Mouse (Mus musculus): ENCODE data around the gene Lrrfip1.
A peak's percentile ranks its signal among the peaks of the same experiment; 100 is the strongest.

The Lrrfip1 gene

GRCm38 (mm10) chr1:90998891-90999611 is 514 bp downstream of the Lrrfip1 start:
- peak in 1 of 2 experiments; percentile 43 for DNase-seq (ENCODE audit: low spot score in 2 of 2)

- no peak for DNase-seq (ENCODE audit: low spot score in 2 of 2)
Observed at GRCm38 (mm10) chr1:90999911-91000601, 1.5 kb downstream of the Lrrfip1 start.

- no peak for DNase-seq (ENCODE audit: low spot score in 2 of 2)
Observed at GRCm38 (mm10) chr1:91001101-91001500, 2.6 kb downstream of the Lrrfip1 start.

GRCm38 (mm10) chr1:91001871-91002539 is 3.5 kb downstream of the Lrrfip1 start:
- no peak for DNase-seq (ENCODE audit: low spot score in 2 of 2)

GRCm38 (mm10) chr1:91002641-91003040 is 4.1 kb downstream of the Lrrfip1 start:
- DNase-seq (ENCODE audit: low spot score in 2 of 2): no peak

- DNase-seq (ENCODE audit: low spot score in 2 of 2): no peak
Observed at GRCm38 (mm10) chr1:91003522-91004253, 5.2 kb downstream of the Lrrfip1 start.

- DNase-seq (ENCODE audit: low spot score in 2 of 2): no peak
Observed at GRCm38 (mm10) chr1:91006037-91006436, 7.5 kb downstream of the Lrrfip1 start.

- no peak for DNase-seq (ENCODE audit: low spot score in 2 of 2)
Observed at GRCm38 (mm10) chr1:91006708-91007107, 8.2 kb downstream of the Lrrfip1 start.

GRCm38 (mm10) chr1:91008147-91008682 is 9.7 kb downstream of the Lrrfip1 start:
- DNase-seq (ENCODE audit: low spot score in 2 of 2): no peak

- DNase-seq (ENCODE audit: low spot score in 2 of 2): no peak
Observed at GRCm38 (mm10) chr1:91008746-91009145, 10.2 kb downstream of the Lrrfip1 start.

GRCm38 (mm10) chr1:91009266-91009665 is 10.7 kb downstream of the Lrrfip1 start:
- no peak for DNase-seq (ENCODE audit: low spot score in 2 of 2)

GRCm38 (mm10) chr1:91010216-91010615 is 11.7 kb downstream of the Lrrfip1 start:
- no peak for DNase-seq (ENCODE audit: low spot score in 2 of 2)

- no peak for DNase-seq (ENCODE audit: low spot score in 2 of 2)
Observed at GRCm38 (mm10) chr1:91010716-91011115, 12.2 kb downstream of the Lrrfip1 start.

- no peak for DNase-seq (ENCODE audit: low spot score in 2 of 2)
Observed at GRCm38 (mm10) chr1:91011336-91011735, 12.8 kb downstream of the Lrrfip1 start.

- no peak for DNase-seq (ENCODE audit: low spot score in 2 of 2)
Observed at GRCm38 (mm10) chr1:91013803-91014202, 15.3 kb downstream of the Lrrfip1 start.

- DNase-seq (ENCODE audit: low spot score in 2 of 2): no peak
Observed at GRCm38 (mm10) chr1:91015571-91015970, 17.0 kb downstream of the Lrrfip1 start.

GRCm38 (mm10) chr1:91017111-91017758 is 18.7 kb downstream of the Lrrfip1 start:
- no peak for DNase-seq (ENCODE audit: low spot score in 2 of 2)

GRCm38 (mm10) chr1:91019346-91019745 is 20.8 kb downstream of the Lrrfip1 start:
- DNase-seq (ENCODE audit: low spot score in 2 of 2): no peak

GRCm38 (mm10) chr1:91021304-91021703 is 22.8 kb downstream of the Lrrfip1 start:
- DNase-seq (ENCODE audit: low spot score in 2 of 2): no peak

GRCm38 (mm10) chr1:91022157-91022895 is 23.8 kb downstream of the Lrrfip1 start:
- DNase-seq (ENCODE audit: low spot score in 2 of 2): peak; percentile 41 to 60
